Mouse (Mus musculus) right cerebral cortex, adult 2 months (tissue): ENCODE results near the gene Wnt3a.

ENCODE experiments used
- DNase-seq, 2 experiments: peaks; one replicate each; pipeline ENCODE4 v3.0.0; 2021 to 2022; ENCODE audit warnings: low spot score in 2 of 2

The Wnt3a gene

DNA sequence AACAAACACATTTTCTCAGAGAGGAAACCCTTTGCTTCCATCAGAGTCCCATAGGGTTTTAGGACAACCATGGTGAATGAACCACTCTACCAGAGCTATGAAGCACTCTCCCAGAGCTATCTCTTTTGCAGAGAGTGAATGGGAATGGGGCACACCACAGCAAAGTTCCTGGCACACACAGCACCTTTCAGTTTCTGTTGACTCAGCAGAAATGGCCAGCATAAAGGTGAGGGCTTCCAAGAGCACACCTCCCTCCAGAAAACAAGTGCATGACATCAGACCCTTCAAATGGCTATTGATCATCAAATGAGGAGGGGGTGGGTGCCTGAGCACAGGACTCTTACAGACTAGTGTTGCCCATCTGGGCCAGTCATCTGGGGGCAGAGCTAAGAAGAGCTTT lies 28.2 kb downstream of the Wnt3a start:
- no peak for DNase-seq

DNA sequence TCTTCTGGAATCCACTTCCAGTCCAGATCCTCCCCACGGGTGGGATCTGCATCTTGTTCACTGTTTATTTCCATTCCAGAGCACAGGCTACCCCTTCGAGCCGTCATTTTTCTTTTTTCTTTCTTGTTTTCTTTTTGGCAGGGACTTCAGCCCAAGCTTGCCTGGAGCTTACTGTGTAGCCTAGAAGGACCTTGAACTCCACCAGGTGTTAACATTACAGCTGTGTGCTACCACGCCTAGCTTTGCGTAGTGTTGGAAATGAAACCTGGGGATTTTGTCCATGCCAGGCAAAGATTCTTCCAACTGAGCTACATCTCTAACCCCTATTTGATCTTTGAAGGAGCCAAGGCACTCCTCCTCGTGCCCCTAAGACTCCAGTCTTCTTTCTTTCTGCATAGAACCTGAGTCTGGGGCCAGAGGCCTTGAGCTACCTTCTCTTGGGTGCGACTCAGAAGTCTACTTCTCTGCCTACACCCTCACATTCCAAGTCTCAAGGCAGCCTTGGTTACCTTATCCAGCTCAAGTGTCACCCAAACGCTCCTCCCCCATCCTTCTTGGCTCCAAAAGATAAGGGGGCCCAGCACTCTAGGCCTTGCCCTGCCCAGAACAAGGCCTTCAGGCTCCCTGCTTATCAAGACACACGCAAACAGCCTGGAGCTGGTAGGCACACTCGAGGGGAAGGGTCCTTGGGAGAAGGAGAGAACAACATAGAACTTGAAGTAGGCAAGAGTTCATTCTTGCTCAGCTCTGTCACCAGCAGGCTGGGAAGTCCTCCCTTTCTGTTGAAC lies 29.7 kb downstream of the Wnt3a start:
- DNase-seq = no peak

DNA sequence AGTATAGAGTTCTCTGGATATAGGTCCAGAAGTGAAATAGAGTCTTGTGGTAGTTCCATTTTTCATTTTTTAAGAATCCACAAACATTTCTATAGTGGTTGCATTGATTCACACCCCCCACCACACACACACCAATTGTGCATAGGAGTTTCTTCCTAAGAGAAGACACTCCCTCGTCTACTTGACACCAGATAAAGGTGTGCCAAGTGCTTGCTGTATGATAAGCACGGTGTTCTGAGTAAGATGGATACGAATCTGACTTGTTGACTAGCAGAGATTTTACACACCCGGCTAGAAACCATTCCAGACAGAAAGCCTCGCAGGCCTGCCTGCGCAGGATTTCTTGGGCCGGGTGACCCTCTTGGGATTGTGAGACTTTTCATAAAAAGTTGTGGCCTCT lies 30.9 kb downstream of the Wnt3a start:
- no peak for DNase-seq

DNA sequence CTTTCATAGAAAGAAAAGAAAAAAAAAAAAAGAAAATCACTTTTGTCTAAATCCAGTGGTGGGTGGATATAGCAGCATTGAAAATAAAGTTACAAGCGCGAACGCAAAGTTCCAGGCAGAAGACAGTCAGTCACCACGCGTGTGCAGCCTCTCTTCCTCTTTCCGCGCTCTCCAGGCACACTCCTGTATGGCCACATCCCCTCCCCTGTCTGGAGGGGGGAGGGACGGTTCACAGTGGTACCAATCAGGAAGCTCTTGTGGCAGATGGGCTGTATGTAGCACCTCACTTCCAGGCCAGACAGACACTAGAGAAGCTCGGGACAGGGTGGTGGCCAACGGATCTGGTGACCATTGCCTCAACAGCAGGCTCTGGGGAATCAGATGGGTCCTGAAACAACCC lies 42.5 kb downstream of the Wnt3a start:
- no peak for DNase-seq

DNA sequence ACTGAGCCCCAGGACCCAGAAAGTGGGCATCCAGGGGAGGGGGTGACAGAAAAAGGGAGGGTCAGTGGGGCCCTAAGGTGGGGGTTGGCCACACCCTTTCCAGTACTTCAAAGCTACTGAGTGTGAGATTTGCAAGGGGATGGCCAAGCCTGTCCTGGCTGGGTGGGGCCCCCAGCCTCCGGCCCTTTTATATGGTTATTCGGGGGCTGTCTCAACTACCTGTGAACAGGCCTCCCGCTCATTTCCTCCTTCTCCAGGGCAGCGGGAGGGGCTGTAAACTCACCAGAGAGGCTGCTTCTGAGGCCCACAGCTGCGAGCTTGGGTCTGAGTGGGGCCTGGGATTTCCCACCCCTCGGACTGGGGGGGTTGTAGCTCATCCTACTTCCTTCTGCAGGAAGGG lies 46.7 kb downstream of the Wnt3a start:
- DNase-seq = no peak

DNA sequence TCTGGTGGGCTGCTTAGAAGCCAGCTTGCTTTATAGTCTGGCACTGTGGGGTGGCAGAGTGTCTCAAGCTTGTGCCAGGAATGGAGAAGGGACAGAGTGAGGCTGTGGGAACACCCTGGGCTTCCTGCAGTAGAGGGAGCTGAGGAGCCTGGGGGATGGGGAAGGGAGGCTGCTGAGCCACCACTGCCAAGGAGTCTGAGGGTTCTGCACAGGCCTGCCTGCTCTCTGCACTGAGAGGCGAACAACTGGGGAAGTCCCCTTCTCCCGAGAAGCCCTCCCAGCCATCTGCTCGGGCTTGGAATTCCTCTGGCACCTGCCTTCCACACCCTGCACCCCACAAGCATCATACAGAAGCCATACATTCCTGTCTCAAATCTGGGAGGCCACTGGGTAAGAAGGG lies 48.7 kb downstream of the Wnt3a start:
- no peak for DNase-seq

DNA sequence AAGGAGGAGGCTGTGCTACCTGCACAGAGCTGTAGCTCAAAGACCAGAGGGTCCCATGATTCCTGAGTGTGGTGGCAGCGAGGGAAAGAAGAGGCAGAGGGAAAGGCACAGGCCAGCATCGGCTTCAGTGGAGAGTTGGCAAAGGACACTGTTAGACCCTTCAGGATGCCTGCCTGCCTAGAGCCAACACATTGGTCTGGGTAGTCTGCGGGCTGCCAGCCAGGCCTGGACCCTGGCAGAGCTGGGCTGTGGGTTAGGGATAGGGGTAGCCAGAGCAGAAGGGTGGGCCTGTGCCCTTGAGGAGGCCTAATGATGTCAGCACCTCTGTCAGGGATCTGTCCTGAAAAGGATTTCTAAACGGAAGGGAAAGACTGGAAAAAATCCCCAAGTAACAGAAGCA lies 50.8 kb downstream of the Wnt3a start:
- no peak for DNase-seq

DNA sequence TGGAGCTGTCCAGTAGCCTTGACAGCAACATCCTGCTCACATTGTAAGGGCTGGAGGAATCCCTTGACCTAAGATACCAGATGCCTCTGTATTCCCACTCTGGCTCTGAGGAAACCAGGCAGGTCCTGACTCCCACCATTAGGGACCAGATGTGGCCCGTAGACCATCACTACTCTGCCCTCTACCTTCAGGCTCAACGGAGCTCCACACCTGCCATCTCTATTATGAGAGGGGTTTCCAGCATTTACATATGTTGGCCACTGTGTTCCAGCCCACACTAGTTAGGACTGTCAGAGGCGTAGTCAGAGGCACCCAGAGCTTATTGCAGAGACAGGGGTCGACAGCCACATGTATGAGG lies 51.1 kb downstream of the Wnt3a start:
- no peak for DNase-seq

DNA sequence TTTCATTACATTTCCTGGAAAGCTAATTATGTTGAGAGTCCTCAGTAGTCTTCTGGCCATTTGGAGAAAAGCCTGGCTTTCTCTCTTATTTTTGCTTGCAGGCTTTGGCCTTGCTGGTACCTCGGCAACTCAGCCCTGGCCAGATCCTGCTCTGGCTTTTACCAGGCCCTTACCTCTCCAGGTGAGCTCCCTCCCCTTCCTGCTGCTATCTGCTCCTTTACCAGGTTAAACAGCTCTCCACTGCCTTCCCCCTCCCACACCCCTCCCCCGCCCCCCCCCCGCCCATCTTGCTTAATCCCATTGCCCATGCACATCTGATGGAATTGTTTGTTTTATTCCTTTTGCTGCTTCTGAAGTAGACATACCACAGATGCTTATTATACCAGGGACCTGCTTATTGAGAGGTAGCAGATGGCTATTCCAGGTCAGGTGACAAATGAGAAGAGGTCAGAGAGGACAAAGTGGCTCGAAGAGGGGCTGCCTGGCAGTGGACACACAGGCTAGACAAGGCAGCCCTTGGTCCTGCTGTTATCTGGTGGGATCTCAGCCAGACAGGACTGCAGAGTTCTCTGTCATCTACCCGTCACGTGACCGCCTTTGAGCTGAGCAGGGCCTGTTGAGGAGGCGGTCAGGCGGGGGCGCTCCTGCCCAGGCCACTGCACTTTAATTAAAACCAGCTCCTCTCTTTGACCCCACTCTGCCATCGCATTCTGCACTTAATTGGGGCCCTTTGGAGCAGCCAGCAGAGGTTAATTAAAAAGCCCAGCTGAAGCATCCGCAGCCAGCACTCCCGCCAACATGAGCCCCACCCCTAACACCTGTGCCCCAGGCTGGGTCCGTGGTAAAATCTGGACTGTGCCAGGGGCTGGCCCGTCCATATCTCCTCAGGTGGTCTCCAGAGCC lies 51.8 kb downstream of the Wnt3a start:
- DNase-seq = peak; percentile 61 to 66

DNA sequence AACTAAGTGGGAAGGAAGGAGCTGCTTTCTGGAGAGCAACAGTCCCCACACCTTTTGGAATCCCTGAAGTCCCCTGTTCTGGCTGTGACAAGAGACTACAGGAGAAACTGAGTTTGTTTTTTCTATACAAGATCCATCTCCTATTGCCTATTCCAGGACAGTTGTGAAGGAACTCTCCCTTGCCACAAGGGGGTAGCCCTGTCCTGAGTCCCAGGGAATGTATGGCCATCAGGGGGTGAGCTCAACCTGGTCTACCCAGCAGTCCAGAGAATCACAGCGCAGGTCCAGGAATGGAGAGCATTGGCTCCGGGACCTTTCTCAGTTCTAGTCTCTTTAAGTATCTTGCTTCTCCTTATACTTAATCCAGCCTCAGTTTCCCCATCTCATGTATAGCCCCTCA lies 57.8 kb downstream of the Wnt3a start:
- DNase-seq = no peak

DNA sequence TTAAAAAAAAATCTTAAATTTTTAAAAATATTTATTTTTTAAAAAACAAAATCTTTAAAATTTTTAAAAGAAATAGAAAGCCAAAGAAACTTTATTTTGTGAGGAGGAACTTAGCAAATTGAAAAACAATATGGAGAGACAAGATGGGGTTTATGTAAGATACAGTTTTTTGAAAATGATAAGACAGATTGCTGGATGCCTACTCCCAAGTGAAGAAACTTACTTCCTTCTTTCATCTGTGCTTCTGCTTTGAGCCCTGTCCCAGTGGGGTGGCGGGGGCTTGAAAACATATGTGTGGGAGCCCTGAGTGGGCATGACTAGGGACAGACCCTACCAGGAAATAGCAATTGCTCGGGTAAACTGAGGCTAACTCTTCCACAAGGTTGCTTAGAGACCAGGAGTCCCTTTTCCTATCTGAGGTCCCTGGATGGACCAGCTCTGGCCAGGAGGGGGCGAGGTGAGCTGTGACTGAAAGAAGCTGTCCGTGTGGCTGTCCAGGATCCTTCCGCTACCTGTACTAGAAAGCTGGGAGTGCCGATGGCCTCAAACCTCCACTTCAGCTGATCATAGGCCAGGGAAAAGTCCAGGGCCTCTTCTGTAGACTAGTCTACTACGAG lies 60.3 kb downstream of the Wnt3a start:
- DNase-seq = peak; percentile 64 to 68

DNA sequence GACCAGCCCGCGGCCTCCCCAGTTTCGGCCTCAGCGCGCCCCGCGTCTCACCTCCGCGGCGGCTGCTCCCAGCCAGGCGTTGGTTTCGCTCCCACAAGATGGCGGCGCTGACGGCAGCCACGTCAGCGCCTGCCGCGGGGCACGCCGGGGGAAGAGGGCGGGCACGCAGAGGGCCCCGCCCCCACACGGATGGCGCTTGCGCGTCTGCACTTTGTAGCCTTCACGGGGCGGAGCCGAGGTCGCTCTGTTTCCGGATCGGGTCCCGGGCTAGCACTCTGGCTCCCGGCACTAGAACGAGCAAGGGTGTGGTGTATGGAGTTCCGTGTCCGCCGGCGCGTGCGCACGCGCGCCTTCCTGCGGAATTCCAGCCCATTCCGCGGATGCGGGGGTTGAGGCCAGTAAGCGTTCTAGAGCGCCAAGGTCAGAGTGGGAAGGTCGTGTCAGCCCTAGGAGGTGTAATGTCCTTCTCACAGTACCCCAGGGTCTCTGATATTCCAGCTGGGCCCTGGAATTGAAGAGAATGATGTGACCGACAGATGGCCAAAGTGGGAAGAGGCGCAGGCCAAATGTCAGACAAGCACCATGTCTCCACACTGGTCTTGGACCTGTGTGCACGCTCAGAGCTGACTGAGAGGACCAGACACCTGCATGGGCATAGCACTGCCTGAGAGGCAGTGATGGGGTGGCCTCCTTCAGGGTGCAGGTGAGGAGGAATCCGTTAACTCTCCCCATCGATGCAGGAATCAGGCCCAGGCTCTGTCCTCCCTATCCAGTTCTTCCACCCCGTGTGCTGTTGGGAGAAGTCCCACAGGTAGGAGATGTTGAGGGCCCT lies 62.2 kb downstream of the Wnt3a start, which contains the start of gene Arf1:
TSS of gene Arf1 (minus strand) at position 149 of the 832 bp plus-strand sequence.
- DNase-seq = peak; percentile 95 to 98

DNA sequence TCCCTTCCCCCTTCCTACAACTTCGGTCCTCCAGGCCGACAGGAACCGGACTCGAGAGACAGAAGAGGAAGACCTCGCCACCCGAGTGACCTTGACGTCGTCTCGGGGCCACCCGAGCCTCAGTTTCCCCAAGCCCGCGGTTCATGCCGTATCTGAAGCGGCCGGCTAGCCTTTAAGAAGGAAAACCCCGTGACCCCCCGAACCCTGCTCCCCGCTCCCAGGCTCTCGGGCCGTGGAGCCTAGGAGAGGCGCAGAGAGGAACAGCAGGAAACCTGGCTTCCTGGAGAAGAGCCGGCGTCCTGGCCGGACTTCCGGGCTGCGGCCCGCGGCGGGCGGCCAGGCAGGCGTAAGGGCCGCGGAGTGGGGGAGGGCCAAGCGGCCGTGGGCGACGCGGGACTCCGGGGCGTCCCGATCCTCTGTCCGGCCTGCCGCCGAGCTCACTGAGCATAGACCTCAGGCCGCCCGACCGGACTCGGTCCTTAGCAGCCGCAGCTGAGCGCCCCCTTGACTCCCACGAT lies 62.9 kb downstream of the Wnt3a start:
- no peak for DNase-seq

DNA sequence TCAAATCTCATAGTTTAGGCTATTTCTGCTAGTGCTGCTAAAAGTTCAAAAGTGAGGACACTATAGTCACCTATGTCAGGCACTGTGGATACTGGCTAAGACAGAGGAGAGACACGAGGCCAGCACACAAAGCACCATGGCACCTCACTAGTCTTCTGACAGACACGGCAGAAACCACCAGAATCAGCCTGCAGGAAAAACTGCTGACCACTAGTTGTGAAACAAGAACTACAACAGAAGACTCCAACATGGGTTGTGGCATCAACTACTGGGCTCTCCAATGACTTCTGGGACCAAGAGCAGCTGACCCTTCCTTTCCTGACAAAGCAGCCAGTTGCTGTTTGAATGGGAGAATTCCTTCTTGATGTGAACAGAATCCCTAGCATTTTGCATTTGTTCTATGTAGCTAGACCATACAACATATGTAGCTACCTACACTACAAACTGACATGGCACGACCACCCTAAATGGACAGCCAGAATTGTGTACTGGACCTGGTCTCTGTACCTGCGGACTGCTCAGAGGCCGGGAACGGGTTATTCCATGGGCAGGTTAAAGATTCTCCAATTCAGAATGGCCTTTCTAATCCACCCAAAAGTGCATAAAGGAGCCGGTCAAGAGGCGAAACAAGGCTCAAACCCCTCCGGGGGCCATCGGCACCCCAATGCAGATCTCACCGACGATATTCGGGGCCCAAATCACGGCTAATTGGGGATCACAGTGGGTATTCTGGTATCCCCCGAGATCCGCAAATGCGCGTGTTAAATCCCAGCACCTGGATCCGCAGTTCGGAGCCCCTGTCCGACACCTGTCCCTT lies 63.6 kb downstream of the Wnt3a start:
- DNase-seq = no peak

DNA sequence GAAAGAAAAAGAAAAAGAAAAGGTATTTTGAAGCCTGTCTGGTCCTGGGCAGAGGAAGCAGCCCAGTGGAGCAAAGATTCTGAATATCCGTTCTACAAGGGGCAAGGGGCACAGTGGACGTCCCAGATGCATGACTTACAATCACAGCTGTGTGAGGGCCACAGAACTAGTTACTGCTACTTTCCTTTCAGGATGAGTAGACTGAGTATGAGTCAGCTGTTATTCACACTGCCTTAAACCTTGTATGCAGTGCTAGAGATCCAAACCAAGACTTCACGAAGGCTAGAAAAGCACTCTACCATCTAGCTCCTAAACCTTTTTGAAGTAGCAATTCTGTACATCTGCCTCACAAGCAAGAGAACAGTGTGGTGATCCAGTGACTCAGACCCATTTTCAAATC lies 64.3 kb downstream of the Wnt3a start:
- DNase-seq = no peak

DNA sequence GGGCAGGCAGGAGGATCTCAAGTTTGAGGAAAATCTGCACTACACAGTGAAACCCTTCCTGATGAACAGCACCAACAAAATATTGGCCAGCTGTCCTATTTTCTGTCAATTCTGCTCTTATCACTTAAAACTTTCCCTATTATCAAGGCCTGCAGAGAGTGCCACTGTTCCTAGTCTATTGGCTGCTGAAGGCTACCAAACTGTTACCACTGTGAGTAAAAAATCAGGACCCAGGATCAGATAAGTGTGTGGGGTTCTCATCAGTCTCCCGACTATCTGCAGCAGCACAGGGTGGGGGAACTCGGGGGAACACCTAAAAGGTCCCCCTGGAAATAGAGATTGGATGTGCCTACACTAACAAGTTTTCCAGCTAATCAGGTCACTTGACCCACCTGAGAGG lies 65.4 kb downstream of the Wnt3a start:
- DNase-seq = no peak

DNA sequence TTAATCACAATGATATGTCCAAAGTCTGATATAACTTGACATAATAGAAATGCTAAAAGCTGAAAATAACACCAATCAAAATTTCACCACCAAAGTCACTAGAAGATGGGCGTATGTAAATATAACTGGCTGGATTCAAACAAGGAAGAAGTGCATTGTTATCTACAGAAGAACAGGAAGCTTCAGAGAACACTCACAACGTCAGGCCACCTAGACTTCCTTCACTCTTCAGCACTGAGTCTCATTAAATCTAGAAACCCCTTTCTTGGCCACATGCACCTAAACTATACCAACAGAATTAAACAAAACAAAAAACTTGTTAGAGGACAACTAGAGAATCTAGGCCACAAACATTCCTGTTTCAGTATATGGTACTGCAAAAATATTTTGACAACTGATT lies 66.1 kb downstream of the Wnt3a start:
- DNase-seq = no peak

DNA sequence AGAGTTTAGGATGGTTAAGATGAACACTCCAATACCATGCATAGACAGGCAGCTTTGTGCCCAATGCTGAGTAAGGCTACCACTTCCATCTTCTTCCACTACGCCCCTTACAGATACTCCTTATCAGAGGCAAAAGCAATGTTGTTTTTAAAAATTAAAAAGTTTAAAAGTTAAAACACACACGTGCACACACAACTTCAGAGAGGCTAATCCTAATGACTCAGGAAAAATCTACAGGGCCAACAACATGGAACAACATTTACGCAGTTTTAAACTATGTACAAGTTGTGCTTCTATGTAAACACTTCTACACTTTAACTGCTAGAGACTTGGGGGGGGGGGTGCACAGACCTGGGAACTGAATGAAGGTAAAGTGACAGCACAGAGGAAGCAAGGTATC lies 66.5 kb downstream of the Wnt3a start:
- DNase-seq = no peak

DNA sequence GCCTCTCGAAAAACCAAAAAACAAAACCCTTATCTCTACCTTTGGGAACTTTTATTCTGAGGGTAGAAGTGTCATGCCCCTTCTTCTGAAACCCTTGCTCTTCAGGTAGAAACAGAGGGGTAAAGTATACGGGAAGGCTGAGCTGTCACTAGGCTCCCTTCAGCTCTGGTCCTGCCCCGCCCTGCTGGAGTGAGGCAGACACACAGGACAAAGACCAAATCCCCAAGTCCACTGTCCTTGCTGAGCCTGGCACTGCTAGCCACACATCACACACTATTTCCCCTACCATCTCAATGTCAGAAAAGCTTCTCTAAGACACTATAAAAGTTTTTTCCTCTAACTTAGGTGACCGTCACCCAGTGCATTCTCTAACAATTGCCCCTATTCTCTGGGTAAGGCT lies 68.2 kb downstream of the Wnt3a start:
- DNase-seq = no peak

DNA sequence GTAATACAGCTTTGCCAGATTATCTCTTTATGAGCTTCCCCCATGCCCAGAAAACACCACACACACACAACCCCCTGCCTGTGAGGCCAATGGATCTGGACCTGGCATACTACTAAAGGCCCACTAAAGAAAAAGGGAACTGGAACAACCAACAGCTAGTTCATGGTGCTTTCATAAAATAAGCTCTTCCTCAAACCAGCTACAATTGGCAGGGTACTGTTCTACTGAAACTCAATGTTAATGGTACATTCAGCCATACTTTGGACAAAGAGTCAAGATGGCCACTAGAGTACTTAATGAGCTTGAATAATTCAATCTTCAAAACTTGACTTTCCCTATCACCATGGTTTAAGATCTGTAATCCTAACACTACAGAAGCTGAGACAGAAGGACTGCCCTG lies 68.9 kb downstream of the Wnt3a start:
- DNase-seq = no peak

DNA sequence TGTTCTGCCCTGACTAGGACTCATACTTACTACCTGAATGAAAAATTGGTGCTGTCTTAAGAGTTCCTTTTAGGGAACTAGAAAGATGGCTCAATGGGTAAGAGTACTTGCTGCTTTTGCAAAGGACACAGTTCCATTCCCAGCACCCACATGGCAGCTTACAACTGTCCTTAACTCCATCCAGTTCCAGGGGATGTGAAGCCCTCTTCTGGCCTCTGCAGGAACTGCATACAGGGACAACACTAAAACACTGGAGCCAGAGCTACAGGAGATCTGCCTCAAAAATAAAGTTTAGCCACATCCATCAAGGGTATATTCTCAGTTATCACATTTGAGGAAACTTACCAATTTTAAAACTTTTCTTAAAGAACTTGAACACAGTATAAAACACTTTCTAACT lies 71.5 kb downstream of the Wnt3a start:
- no peak for DNase-seq
